ENCODE assay signal across 7 mouse cellular contexts in the genomic region with DNA sequence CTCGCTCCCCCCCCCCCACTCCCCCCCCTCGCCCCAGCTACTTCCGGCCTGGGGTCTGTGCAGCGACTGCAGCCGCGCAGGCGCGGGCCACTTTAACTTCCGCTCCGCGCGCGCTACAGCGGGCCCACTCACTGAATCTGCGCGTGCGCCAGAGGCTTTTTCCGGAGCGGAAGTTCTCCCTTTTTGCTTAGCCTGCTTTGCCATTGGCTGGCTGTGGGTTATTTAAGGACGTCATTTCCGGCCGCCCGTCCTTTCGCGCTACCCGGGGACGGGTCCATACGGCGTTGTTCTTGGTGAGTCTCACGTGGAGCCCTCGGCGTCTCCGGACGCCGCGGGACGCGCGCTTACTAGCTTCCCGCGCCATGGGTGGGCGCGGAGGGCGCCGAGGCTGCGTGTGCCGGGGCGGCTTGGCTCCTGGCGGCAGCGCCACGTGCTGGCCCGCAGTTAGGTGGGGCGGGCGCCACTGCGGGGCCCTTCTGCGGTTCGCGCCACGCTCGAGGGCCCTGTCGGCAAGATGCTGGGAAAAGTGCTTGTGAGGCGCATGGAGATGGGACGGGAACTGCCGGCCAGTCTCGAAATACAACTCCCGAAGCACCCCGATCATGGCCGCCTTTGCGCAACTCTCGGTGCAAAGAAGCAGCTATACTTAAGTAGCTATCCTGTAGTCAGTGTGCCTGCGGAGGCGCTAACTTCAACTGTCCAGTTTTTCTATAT. TPM values are rescaled to one million over a fixed set of nuclear protein-coding genes. Genes with fewer than 3 reads are reported as not detected.
DNase-seq lines count a peak whose midpoint lies in the region; ATAC-seq lines count a peak whose summit lies in the region.

TSS of gene Rpsa (plus strand) at position 152 of the 714 bp plus-strand sequence.

- H3K36me3 ChIP-seq in intestine, embryonic 16.5 days (ENCODE audit: control insufficient read depth, insufficient read depth, low read length): peaks cover 12% of the 10 kb centered on the region
- peaks cover 18% of the 10 kb centered on the region for H3K36me3 ChIP-seq in midbrain, embryonic 11.5 days (ENCODE audit: control insufficient read depth, insufficient read depth, low read length)

- no peaks in the 10 kb centered on the region for H3K27me3 ChIP-seq in intestine, embryonic 16.5 days (replicated peaks; ENCODE audit: control insufficient read depth, insufficient read depth, low read length)
- H3K27me3 ChIP-seq in midbrain, embryonic 11.5 days (ENCODE audit: control insufficient read depth, insufficient read depth, low read length): no peaks in the 10 kb centered on the region

- intact Hi-C loops in left cerebral cortex, postnatal 36 days (cut with DNase I): loop anchor here (5.0 kb wide), 1 partner anchor 365 kb away; the partner anchor contains the start of gene Eif1b

- peak within 1 kb of the TSS; percentile 88 for H3K4me3 ChIP-seq in intestine, embryonic 16.5 days (ENCODE audit: low read length)
- H3K4me3 ChIP-seq in midbrain, embryonic 11.5 days (ENCODE audit: low read depth, low read length): peak within 1 kb of the TSS; percentile 100

- peak; percentile 97 for ATAC-seq in intestine, embryonic 16.5 days
- ATAC-seq in midbrain, embryonic 11.5 days (ENCODE audit: low FRiP score): peak; percentile 96

- peak within 1 kb of the TSS; percentile 63 for H3K4me2 ChIP-seq in intestine, embryonic 16.5 days (ENCODE audit: low read depth, low read length)
- H3K4me2 ChIP-seq in midbrain, embryonic 11.5 days: peak within 1 kb of the TSS; percentile 58

- peaks cover 12% of the 10 kb centered on the region for H3K4me1 ChIP-seq in intestine, embryonic 16.5 days (ENCODE audit: control insufficient read depth, insufficient read depth, low read length)
- peaks cover 9% of the 10 kb centered on the region; the same call in 1 of the 2 replicates for H3K4me1 ChIP-seq in midbrain, embryonic 11.5 days (ENCODE audit: control insufficient read depth, insufficient read depth, low read length)

- H3K27ac ChIP-seq in intestine, embryonic 16.5 days (ENCODE audit: low read length): peak within 1 kb of the TSS; percentile 88
- H3K27ac ChIP-seq in midbrain, embryonic 11.5 days (ENCODE audit: low read depth, low read length): peak within 1 kb of the TSS; percentile 69

- H3K9me3 ChIP-seq in intestine, embryonic 16.5 days (ENCODE audit: control insufficient read depth, low read length): no peaks in the 10 kb centered on the region
- H3K9me3 ChIP-seq in midbrain, embryonic 11.5 days (ENCODE audit: control insufficient read depth, low read length): no peaks in the 10 kb centered on the region

- DNase-seq in adrenal gland, adult 8-10 months: peak; percentile 97
- DNase-seq in embryo, embryonic 9.5 days (ENCODE audit: extremely low spot score): peak; percentile 96
- DNase-seq in gastrocnemius, postnatal 4 days (ENCODE audit: low spot score in 2 of 2): peak; percentile 90 to 96
- DNase-seq in left cerebral cortex, postnatal 36 days (ENCODE audit: low spot score in 2 of 2): peak; percentile 97 to 98
- DNase-seq in midbrain, embryonic 11.5 days (ENCODE audit: low spot score, missing footprints): peak; percentile 99
- DNase-seq in skeletal muscle tissue, adult 2 months (ENCODE audit: low read depth, low spot score): peak; percentile 99

- WGBS in intestine, embryonic 16.5 days: under 1% methylated on average over 71 of the region's 72 CpGs
- WGBS in midbrain, embryonic 11.5 days: under 1% methylated on average over 72 of the region's 72 CpGs

- H3K9ac ChIP-seq in intestine, embryonic 16.5 days (ENCODE audit: low read depth, low read length): peak within 1 kb of the TSS; percentile 95
- peak within 1 kb of the TSS; percentile 100 for H3K9ac ChIP-seq in midbrain, embryonic 11.5 days (ENCODE audit: low read length)

RNA-seq across cellular contexts. Expression of gene Rpsa, which starts in this region (rescaled TPM):
- 100 to 1,000 TPM; 670 to 850 (median 733) TPM for total RNA-seq in adrenal gland, adult 8-10 months (2022)
- 1,000 to 10,000 TPM in 1 of 2 experiments, 100 to 1,000 TPM in 1; 833 to 1,010 TPM for total RNA-seq in gastrocnemius, postnatal 4 days (2021)
- polyA plus RNA-seq in intestine, embryonic 16.5 days (2015; fragmentation: Nextera tagmentation; extraction: Ambion mirVana): 1,264 and 1,381 TPM in 2 replicates
- total RNA-seq in left cerebral cortex, postnatal 36 days (2021): 100 to 1,000 TPM; 361 to 417 TPM
- polyA plus RNA-seq in midbrain, embryonic 11.5 days (2014; fragmentation: Nextera tagmentation; extraction: Ambion mirVana): 1,378 and 1,482 TPM in 2 replicates

Comparison
In these comparisons a context has a peak if more than half of its experiments do, and no peak if none do; other contexts are left out.
1. Peak in every context shown above with its lines: DNase-seq, ATAC-seq, H3K4me3 ChIP-seq and H3K27ac ChIP-seq.